9 mouse cellular contexts compared by ENCODE assay signal in genomic region chr7:101503351-101503750, GRCm38 (mm10).
DNase-seq lines count a peak whose midpoint lies in the region; ATAC-seq and TF ChIP-seq lines count a peak whose summit lies in the region.
"Had no signal": no experiment of that assay in that cellular context is flagged by ENCODE, and none has a peak within 500 bp of the region (broad histone marks: within the 10 kb centered on the region; RNA-seq: fewer than 3 reads in every experiment).

No protein-coding gene starts in this region.

- TF ChIP-seq POLR2A in ES-Bruce4 (IDR thresholded peaks at IDR 0.05; ENCODE audit: insufficient read depth, low read length), result no peak

- peak; percentile 96 for DNase-seq in heart, adult 11 months
- DNase-seq in heart, embryonic 10.5 days (ENCODE audit: low spot score), result no peak
- DNase-seq in cerebellum, adult 9-10 months, result peak; percentile 33
- DNase-seq in gastrocnemius, postnatal 36 days, result peak; percentile 47 to 61
- peak; percentile 68 to 80 for DNase-seq in kidney, postnatal 36 days
- peak; percentile 58 for DNase-seq in midbrain, postnatal 0 days (ENCODE audit: low spot score)
- DNase-seq in testis, postnatal 10 days (ENCODE audit: low spot score), result peak; percentile 72

- no peak; the same call in 1 of the 2 replicates for ATAC-seq in midbrain, postnatal 0 days (ENCODE audit: low FRiP score)

- no peaks in the 10 kb centered on the region for H3K9me3 ChIP-seq in heart, embryonic 10.5 days
- no peaks in the 10 kb centered on the region for H3K9me3 ChIP-seq in ES-Bruce4 (replicated peaks; ENCODE audit: control insufficient read depth, insufficient read depth, low read length, poor library complexity, severe bottlenecking)
- H3K9me3 ChIP-seq in midbrain, postnatal 0 days (ENCODE audit: low read length), result no peaks in the 10 kb centered on the region
- H3K9me3 ChIP-seq: limb, embryonic 12.5 days had no signal

- H3K4me3 ChIP-seq in heart, embryonic 10.5 days, result no peak overlapping the region
- H3K4me3 ChIP-seq in ES-Bruce4 (ENCODE audit: low read depth, low read length), result no peak overlapping the region
- H3K4me3 ChIP-seq in midbrain, postnatal 0 days (ENCODE audit: low read depth, low read length), result no peak overlapping the region

- peaks cover 34% of the 10 kb centered on the region for H3K4me1 ChIP-seq in heart, embryonic 10.5 days
- H3K4me1 ChIP-seq in ES-Bruce4 (ENCODE audit: control insufficient read depth, insufficient read depth, low read length), result no peaks in the 10 kb centered on the region
- H3K4me1 ChIP-seq in midbrain, postnatal 0 days (ENCODE audit: insufficient read depth, low read length), result no peaks in the 10 kb centered on the region

- no peaks in the 10 kb centered on the region for H3K36me3 ChIP-seq in heart, embryonic 10.5 days
- H3K36me3 ChIP-seq in ES-Bruce4 (ENCODE audit: control insufficient read depth, insufficient read depth, low read length, poor library complexity, severe bottlenecking), result no peaks in the 10 kb centered on the region
- H3K36me3 ChIP-seq in midbrain, postnatal 0 days (ENCODE audit: insufficient read depth, low read length), result peaks cover 5% of the 10 kb centered on the region; the same call in 1 of the 2 replicates
- H3K36me3 ChIP-seq: limb, embryonic 12.5 days had no signal

- no peak overlapping the region for H3K4me2 ChIP-seq in midbrain, postnatal 0 days (ENCODE audit: low read depth, low read length, poor library complexity, severe bottlenecking)
- H3K4me2 ChIP-seq: limb, embryonic 12.5 days had no signal

- H3K27ac ChIP-seq in heart, embryonic 10.5 days, result no peak overlapping the region
- H3K27ac ChIP-seq in ES-Bruce4 (ENCODE audit: insufficient read depth, low read length), result no peak overlapping the region
- H3K27ac ChIP-seq in midbrain, postnatal 0 days (ENCODE audit: low read depth, low read length), result no peak overlapping the region
- H3K27ac ChIP-seq: limb, embryonic 12.5 days had no signal

- intact Hi-C loops in gastrocnemius, postnatal 36 days (cut with DNase I), result no loop called here

- no peak overlapping the region for H3K9ac ChIP-seq in ES-Bruce4 (ENCODE audit: low read depth, poor library complexity, severe bottlenecking)
- no peak overlapping the region for H3K9ac ChIP-seq in midbrain, postnatal 0 days (replicated peaks; ENCODE audit: low read length, poor library complexity, severe bottlenecking)
- H3K9ac ChIP-seq: limb, embryonic 12.5 days had no signal

- peaks cover 77% of the 10 kb centered on the region for H3K27me3 ChIP-seq in heart, embryonic 10.5 days (ENCODE audit: insufficient read depth, poor library complexity, severe bottlenecking)
- H3K27me3 ChIP-seq in ES-Bruce4 (ENCODE audit: control insufficient read depth, insufficient read depth, low read length, poor library complexity, severe bottlenecking), result no peaks in the 10 kb centered on the region
- H3K27me3 ChIP-seq in midbrain, postnatal 0 days (ENCODE audit: insufficient read depth, low read length), result peaks cover 7% of the 10 kb centered on the region; the same call in 1 of the 2 replicates

- no peak for TF ChIP-seq EP300 in ES-Bruce4 (IDR thresholded peaks at IDR 0.05; ENCODE audit: insufficient read depth, low read depth, low read length)

- peak; percentile 62 for TF ChIP-seq CTCF in ES-Bruce4 (IDR thresholded peaks at IDR 0.05; ENCODE audit: low read depth, low read length)
- peak; percentile 86 for TF ChIP-seq CTCF in midbrain, postnatal 0 days (IDR thresholded peaks at IDR 0.05)

- 18% methylated on average over 8 of the region's 8 CpGs for WGBS in heart, embryonic 10.5 days
- WGBS in midbrain, postnatal 0 days, result 29% methylated on average over 8 of the region's 8 CpGs
